Mouse (Mus musculus) testis, adult 2 months (tissue): ENCODE measurements around the gene Ctnnb1. TPM values are rescaled to one million over a fixed set of nuclear protein-coding genes. Genes with fewer than 3 reads are reported as not detected.

Source experiments
- H3K27ac ChIP-seq: fragments of 200-500 bp; 2 replicates; pipeline ENCODE4 v1.5.1; 2012; ENCODE audit warnings: low read depth, low read length; ENCODE audit not compliant: control insufficient read depth, insufficient read depth
- H3K27me3 ChIP-seq: fragments of 200-500 bp; 2 replicates; pipeline ENCODE4 v1.6.1; 2012; ENCODE audit warnings: mild to moderate bottlenecking, low read length, moderate library complexity; ENCODE audit not compliant: control insufficient read depth, insufficient read depth
- H3K36me3 ChIP-seq: fragments of 200-500 bp; 2 replicates; pipeline ENCODE4 v1.6.1; 2012; ENCODE audit warnings: mild to moderate bottlenecking, low read length; ENCODE audit not compliant: control insufficient read depth, insufficient read depth
- H3K4me1 ChIP-seq: fragments of 200-500 bp; 2 replicates; pipeline ENCODE4 v1.6.1; 2012; ENCODE audit warnings: low read length; ENCODE audit not compliant: control insufficient read depth, insufficient read depth
- H3K4me3 ChIP-seq: fragments of 200-500 bp; 2 replicates; pipeline ENCODE4 v1.5.1; 2012; ENCODE audit warnings: low read depth, mild to moderate bottlenecking, low read length, moderate library complexity, mixed read lengths; ENCODE audit not compliant: control insufficient read depth
- CTCF ChIP-seq: fragments of 200-500 bp; IDR thresholded peaks from 2 replicates; pipeline ENCODE4 v1.5.1; 2012; ENCODE audit warnings: low read depth, mild to moderate bottlenecking, inconsistent platforms, low read length, moderate library complexity; ENCODE audit not compliant: control insufficient read depth, insufficient read depth, insufficient replicate concordance
- POLR2A ChIP-seq: fragments of 200-500 bp; IDR thresholded peaks from 2 replicates; pipeline ENCODE4 v1.6.1; 2012; ENCODE audit warnings: low read depth, mild to moderate bottlenecking, inconsistent platforms, low read length, moderate library complexity; ENCODE audit not compliant: control insufficient read depth
- polyA plus RNA-seq: library from polyadenylated mRNA; depleted of rRNA; stranded (reverse); fragments of >200 nt; gene quantifications from 2 replicates; pipeline ENCODE4 v1.2.3, GENCODE M21; 2012

Ctnnb1 gene
- polyA plus RNA-seq, 1 experiment = 41.4 TPM

GRCm38 (mm10) chr9:120934821-120935633 lies 6.0 kb downstream of the Ctnnb1 start:
- Histone ChIP-seq H3K27ac (peak overlapping the region; percentile 32; the same call in 1 of the 2 replicates), H3K36me3 (no peaks in the 10 kb centered on the region), H3K4me3 (peak overlapping the region; percentile 98), H3K4me1 (peaks cover 15% of the 10 kb centered on the region), H3K27me3 (no peaks in the 10 kb centered on the region)
- no peak for TF ChIP-seq POLR2A
- TF ChIP-seq CTCF = no peak

- peaks cover 12% of the 10 kb centered on the region for H3K4me1 ChIP-seq
- peak overlapping the region; percentile 33 for H3K4me3 ChIP-seq
- no peaks in the 10 kb centered on the region for H3K36me3 ChIP-seq
- no peak overlapping the region for H3K27ac ChIP-seq
- no peaks in the 10 kb centered on the region for H3K27me3 ChIP-seq
- TF ChIP-seq CTCF (no peak), POLR2A (no peak)
These were observed 6.6 kb downstream of the Ctnnb1 start for GRCm38 (mm10) chr9:120935634-120935922.

GRCm38 (mm10) chr9:120936351-120936750 lies 7.3 kb downstream of the Ctnnb1 start:
- peaks cover 14% of the 10 kb centered on the region for H3K4me1 ChIP-seq
- TF ChIP-seq CTCF (peak; percentile 43; the same call in 1 of the 2 replicates), POLR2A (no peak)

GRCm38 (mm10) chr9:120940858-120941257 lies 11.8 kb downstream of the Ctnnb1 start:
- Histone ChIP-seq H3K36me3 (no peaks in the 10 kb centered on the region; the same call in 1 of the 2 replicates), H3K27ac (peak overlapping the region; percentile 57), H3K4me3 (peak overlapping the region; percentile 41), H3K27me3 (no peaks in the 10 kb centered on the region), H3K4me1 (peaks cover 6% of the 10 kb centered on the region)
- TF ChIP-seq POLR2A (no peak), CTCF (no peak)

More at GRCm38 (mm10) chr9:120936351-120936750, 7.3 kb downstream of the Ctnnb1 start:
- H3K36me3 ChIP-seq = no peaks in the 10 kb centered on the region; the same call in 1 of the 2 replicates
- H3K27ac ChIP-seq = no peak overlapping the region
- no peak overlapping the region; the same call in 1 of the 2 replicates for H3K4me3 ChIP-seq
- H3K27me3 ChIP-seq = no peaks in the 10 kb centered on the region

- no peaks in the 10 kb centered on the region for H3K27me3 ChIP-seq
- H3K27ac ChIP-seq = no peak overlapping the region
- H3K36me3 ChIP-seq = no peaks in the 10 kb centered on the region; the same call in 1 of the 2 replicates
- no peak for TF ChIP-seq CTCF
- TF ChIP-seq POLR2A = no peak
- H3K4me1 ChIP-seq = peaks cover 4% of the 10 kb centered on the region
- no peak overlapping the region for H3K4me3 ChIP-seq
These were observed 14.7 kb downstream of the Ctnnb1 start for GRCm38 (mm10) chr9:120943757-120944156.

- H3K36me3 ChIP-seq = no peaks in the 10 kb centered on the region; the same call in 1 of the 2 replicates
- H3K4me1 ChIP-seq = peaks cover 4% of the 10 kb centered on the region
- H3K27ac ChIP-seq = no peak overlapping the region
- no peak overlapping the region for H3K4me3 ChIP-seq
- no peak for TF ChIP-seq CTCF
- no peak for TF ChIP-seq POLR2A
- no peaks in the 10 kb centered on the region for H3K27me3 ChIP-seq
These were observed 15.2 kb downstream of the Ctnnb1 start for GRCm38 (mm10) chr9:120944211-120944610.

- Histone ChIP-seq H3K4me1 (peaks cover 2% of the 10 kb centered on the region; the same call in 1 of the 2 replicates), H3K27ac (no peak overlapping the region), H3K4me3 (no peak overlapping the region), H3K27me3 (no peaks in the 10 kb centered on the region), H3K36me3 (no peaks in the 10 kb centered on the region; the same call in 1 of the 2 replicates)
- no peak for TF ChIP-seq CTCF
- TF ChIP-seq POLR2A = no peak
These were observed 17.1 kb downstream of the Ctnnb1 start for GRCm38 (mm10) chr9:120946131-120946530.
